Mouse (Mus musculus) right cerebral cortex, postnatal 25 days (tissue): ENCODE data around the gene Abat.
"Not testable (repeated sequence)": the region's sequence is repeated elsewhere in the genome, so short reads cannot be mapped to it uniquely, and the experiment has no call there.

Experiments
- DNase-seq: peaks from one replicate; pipeline ENCODE4 v3.0.0; 2022

Abat gene

DNA sequence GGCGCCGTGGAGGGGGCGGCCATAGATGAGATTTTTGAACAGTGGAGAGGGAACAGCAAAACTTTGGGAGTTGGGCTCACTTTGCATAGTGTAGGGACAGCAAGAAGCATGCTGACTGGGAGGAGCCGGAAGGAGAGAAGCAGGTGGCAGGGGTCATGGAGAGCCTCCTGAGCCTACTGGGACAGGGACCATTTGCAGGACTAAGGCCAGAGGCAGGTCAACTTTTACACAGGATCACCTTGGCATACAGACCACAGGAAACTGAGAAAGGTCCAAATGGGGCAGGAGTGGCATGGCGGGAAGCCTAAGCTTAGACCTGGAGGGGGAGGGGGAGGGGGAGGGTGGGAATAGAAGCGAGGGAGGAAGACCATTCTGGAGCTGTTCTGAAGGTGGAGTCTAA lies 20.2 kb downstream of the Abat start:
- DNase-seq, result no peak

GRCm38 (mm10) chr16:8534466-8535200 lies 21.4 kb downstream of the Abat start:
- DNase-seq, result no peak

GRCm38 (mm10) chr16:8535411-8535810 lies 22.2 kb downstream of the Abat start:
- DNase-seq, result no peak

GRCm38 (mm10) chr16:8539150-8539865 lies 26.1 kb downstream of the Abat start:
- no peak for DNase-seq

- DNase-seq, result peak; percentile 66
Measured at GRCm38 (mm10) chr16:8540859-8541314, 27.7 kb downstream of the Abat start.

GRCm38 (mm10) chr16:8547836-8548235 lies 34.6 kb downstream of the Abat start:
- DNase-seq, result no peak

DNA sequence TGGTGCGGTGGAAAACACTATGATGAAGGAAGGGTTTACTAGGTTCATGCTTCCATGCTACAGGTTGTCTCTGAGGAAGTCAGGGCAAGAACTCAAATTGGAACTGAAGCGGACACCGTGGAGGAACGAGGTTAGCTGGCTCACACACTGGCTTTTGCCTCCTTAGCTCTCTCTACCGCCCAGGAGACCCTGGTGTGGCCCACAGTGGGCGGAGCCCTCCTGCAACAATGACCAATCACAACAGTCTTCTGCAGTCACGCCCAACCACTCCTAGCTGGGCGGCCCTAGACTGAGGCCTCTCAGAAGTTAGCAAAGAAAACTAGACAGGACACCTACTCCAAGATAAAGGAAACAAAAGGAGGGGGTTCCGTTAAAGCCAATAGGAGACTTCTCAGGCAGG lies 36.3 kb downstream of the Abat start:
- DNase-seq, result no peak

DNA sequence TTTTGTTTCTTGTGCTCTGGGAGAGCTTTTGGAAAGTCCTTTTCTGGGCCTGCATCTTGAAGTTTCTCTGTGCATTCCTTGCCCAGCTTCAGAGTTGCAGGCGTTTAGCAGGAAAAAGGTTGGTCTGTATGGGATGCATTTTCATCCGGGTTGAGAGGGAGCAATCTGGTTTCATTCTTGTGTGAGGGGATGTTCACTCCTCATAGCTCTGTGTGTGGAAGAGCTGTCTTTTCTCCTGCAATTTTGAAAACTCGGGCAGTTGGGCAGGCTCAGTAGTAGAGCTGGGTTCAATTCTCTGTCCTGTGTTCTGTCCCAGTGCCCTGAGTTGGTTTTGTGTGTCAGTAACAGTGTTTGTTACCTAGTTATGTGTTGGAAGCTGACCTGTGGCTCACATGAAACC lies 41.1 kb downstream of the Abat start:
- no peak for DNase-seq

- not testable (repeated sequence) for DNase-seq
Measured at GRCm38 (mm10) chr16:8554751-8555150, 41.5 kb downstream of the Abat start.

- DNase-seq, result not testable (repeated sequence)
Measured at GRCm38 (mm10) chr16:8555371-8555770, 42.1 kb downstream of the Abat start.

GRCm38 (mm10) chr16:8560079-8560478 lies 46.9 kb downstream of the Abat start:
- no peak for DNase-seq

DNA sequence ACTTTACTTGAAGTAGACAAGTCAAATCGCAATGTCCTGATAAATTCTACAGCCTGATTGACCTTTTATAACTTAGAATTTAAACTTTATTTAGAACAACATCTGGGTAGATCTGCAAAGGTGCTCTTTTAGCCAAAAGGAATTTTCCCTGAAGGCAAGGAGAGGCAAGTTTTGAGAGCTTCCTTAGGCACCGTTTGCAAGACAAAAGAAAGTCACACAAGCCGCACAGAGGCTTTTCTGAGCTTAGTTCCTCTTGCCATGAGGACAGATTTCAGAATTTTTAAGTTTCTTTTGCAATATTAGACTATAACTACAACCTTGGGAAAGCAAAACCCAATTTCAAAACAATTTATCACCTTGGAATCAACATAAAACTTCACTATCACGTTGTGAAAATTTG lies 47.9 kb downstream of the Abat start:
- not testable (repeated sequence) for DNase-seq

GRCm38 (mm10) chr16:8561856-8562255 lies 48.6 kb downstream of the Abat start:
- DNase-seq, result not testable (repeated sequence)

DNA sequence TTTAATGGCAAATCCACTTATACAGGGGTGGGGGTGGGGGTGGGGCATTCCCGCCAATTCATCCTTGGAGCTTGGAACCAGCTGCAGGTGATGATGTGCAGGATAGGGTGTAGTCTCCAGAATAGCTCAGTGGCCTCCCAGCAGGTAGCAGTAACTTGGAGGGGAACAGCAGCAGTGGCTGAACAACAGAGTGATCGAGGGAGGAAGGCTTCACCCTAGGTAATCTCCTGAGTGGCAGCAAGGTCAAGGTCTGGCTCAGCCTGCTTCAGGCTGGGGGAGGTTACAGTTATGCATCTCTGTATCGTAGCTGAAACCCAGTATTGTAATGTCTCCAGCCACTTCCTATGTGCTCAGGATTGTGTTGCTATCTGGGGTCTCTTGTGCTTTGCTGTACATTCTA lies 49.6 kb downstream of the Abat start:
- DNase-seq, result not testable (repeated sequence)

- no peak for DNase-seq
Measured at GRCm38 (mm10) chr16:8564836-8565235, 51.6 kb downstream of the Abat start.

GRCm38 (mm10) chr16:8565539-8565938 lies 52.3 kb downstream of the Abat start:
- no peak for DNase-seq

GRCm38 (mm10) chr16:8566115-8566711 lies 53.0 kb downstream of the Abat start:
- no peak for DNase-seq

DNA sequence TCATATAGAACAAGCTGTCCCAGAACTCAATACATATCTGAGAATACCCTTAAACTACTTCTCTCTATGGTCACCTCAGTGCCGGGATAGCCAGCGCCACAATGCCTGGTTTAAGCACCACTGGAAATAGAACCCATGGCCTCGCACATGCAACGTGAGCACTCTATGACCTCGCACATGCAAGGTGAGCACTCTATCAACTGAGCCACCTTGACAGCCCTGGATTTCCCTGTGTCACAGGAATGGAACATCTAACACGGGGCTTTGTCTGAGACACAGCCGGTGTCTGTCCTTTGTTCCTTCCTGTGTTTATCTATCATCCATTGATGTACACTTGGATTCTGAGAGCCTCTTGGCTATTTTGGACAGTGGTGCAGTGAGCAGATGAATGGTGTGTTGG lies 55.7 kb downstream of the Abat start:
- no peak for DNase-seq

GRCm38 (mm10) chr16:8570336-8570735 lies 57.1 kb downstream of the Abat start:
- DNase-seq, result no peak

- no peak for DNase-seq
Measured at GRCm38 (mm10) chr16:8570901-8571615, 57.8 kb downstream of the Abat start.

DNA sequence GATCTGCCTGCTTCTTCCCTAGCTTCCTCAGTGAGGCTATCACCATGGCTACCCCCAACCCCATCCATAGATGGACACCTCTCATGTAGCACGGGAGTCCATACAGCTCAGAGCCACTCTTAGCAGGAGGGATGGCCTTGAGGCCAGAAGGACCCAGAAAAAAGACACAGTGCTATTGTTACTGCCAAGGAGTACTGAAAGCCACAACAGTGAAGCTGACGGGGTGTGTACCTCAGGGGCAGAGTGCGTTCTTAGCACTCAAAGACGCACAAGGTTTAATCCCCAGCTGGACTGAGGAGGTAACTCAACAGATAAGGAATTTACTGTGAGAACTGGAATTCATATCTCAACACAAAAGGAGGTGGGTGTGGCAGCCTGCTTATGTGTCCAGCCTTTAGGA lies 59.8 kb downstream of the Abat start:
- DNase-seq, result no peak

DNA sequence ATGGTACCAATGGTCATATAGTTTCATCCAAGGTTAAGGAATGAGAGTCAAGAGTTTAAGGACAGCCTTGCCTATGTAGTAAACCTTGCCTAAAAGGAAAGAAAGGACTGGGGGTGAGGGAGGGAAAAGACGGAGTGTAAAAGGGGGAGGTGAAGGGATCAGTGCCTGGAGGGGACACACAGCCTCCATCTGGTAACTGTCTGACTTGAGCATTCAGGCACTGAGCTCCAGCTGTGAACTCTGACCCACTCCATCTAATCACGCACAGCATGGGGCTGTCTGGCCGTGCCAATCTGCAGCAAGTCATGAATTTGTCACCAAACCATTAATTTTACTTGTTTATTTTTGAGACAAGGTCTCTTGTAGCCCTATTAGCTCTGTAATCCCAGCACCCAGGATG lies 60.5 kb downstream of the Abat start:
- no peak for DNase-seq

DNA sequence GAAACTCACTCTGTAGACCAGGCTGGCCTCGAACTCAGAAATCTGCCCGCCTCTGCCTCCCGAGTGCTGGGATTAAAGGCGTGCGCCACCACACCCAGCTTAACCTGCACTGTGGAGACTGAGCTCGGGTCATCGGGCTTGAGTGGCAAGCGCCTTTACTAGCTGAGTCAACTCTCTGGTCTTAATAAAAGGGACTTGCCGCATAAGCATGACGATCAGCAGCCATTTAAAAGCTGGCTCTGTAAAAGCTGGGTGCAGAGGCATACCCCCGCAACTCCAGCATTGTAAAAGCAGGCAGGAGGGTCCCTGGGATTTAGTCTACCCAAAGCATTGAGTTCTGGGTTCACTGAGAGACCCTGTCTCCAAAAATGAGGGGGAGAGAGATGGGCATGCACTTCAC lies 61.1 kb downstream of the Abat start:
- no peak for DNase-seq
